Mouse (Mus musculus): ENCODE data around the gene Fam193a.

Gene Fam193a

GRCm38 (mm10) chr5:34466079-34466478, 96.3 kb downstream of the Fam193a start:
- DNase-seq, result no peak

GRCm38 (mm10) chr5:34466648-34467047, 96.9 kb downstream of the Fam193a start:
- no peak for DNase-seq

- no peak for DNase-seq
Measured at GRCm38 (mm10) chr5:34468039-34468775, 98.5 kb downstream of the Fam193a start.

DNA sequence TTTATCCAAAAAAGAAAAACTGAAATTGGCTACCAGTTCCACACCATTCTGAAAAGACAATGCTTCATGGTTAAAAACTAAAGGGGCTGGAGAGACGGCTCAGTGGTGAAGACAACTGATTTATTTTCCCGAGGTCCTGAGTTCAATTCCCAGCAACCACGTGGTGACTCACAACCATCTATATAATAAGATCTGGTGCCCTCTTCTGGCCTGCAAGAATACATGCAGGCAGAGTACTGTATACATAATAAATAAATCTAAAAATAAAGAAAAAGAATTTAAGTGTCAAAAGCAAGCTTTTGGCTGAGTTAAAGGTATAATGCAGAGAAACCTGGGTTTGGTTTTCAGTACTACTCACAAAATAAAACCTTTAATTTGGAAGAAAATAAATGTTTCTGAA, 111.2 kb downstream of the Fam193a start:
- DNase-seq, result no peak

- no peak for DNase-seq
Measured at GRCm38 (mm10) chr5:34485731-34486130, 116.0 kb downstream of the Fam193a start.

- DNase-seq, result peak; percentile 24 to 50
Measured at GRCm38 (mm10) chr5:34487320-34488090, 117.8 kb downstream of the Fam193a start.

DNA sequence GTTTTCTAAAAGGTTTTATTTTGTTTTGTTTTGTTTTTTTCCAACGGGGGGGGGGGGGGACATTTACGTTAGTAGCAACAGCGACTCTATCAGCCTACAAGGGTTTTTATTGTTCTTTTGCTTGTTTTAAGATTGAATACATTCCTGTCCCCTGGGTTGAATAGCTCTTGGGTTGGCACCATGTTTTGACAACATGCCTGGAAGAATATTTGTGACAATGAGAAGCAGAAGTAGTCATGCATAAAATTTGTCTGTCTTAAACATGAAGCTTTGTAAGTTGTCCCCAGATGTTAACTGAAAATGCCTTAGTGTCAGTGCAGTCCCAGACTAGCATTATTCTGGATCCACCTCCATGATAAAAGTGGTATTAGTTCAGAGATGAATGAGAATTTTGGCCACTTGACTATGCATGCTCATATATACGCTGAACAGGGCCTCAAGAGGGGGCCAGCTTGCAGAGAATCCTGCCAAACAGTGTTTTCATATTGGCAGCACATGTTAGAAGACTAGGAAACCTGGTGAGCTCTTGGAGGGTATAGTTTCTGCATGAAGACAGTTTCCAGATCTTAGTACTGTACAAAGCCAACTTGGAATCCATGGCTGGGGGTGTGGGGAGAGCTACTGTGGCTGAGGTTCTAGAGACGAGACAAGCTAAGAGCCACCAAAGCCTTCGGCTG, 119.1 kb downstream of the Fam193a start:
- no peak for DNase-seq

- DNase-seq, result no peak
Measured at GRCm38 (mm10) chr5:34489418-34489787, 119.7 kb downstream of the Fam193a start.

GRCm38 (mm10) chr5:34496745-34497144, 127.0 kb downstream of the Fam193a start:
- no peak for DNase-seq

- DNase-seq, result no peak
Measured at GRCm38 (mm10) chr5:34500886-34501285, 131.2 kb downstream of the Fam193a start.

GRCm38 (mm10) chr5:34501588-34501987, 131.9 kb downstream of the Fam193a start:
- DNase-seq, result no peak

- no peak for DNase-seq
Measured at GRCm38 (mm10) chr5:34502411-34502810, 132.7 kb downstream of the Fam193a start.

DNA sequence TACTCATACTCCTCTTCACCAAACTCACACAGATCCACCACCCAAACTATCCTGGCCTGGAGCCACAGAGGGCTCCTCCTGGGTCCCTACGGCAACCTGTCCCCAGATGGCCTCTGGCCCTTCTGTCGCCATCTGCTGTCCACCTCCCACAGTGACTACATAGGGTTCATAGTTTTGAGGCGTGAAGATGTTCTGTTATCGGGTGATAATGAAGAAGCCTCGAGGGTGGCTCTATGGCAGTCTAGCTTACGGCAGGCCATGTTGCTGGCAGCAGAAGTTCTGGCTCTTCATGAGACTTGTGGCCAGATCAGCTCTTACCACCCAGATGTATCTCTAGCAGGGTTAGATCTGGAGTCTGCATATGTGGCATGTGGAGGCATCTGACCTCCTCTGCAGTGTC, 133.1 kb downstream of the Fam193a start:
- DNase-seq, result no peak

- no peak for DNase-seq
Measured at GRCm38 (mm10) chr5:34512486-34512885, 142.8 kb downstream of the Fam193a start.

DNA sequence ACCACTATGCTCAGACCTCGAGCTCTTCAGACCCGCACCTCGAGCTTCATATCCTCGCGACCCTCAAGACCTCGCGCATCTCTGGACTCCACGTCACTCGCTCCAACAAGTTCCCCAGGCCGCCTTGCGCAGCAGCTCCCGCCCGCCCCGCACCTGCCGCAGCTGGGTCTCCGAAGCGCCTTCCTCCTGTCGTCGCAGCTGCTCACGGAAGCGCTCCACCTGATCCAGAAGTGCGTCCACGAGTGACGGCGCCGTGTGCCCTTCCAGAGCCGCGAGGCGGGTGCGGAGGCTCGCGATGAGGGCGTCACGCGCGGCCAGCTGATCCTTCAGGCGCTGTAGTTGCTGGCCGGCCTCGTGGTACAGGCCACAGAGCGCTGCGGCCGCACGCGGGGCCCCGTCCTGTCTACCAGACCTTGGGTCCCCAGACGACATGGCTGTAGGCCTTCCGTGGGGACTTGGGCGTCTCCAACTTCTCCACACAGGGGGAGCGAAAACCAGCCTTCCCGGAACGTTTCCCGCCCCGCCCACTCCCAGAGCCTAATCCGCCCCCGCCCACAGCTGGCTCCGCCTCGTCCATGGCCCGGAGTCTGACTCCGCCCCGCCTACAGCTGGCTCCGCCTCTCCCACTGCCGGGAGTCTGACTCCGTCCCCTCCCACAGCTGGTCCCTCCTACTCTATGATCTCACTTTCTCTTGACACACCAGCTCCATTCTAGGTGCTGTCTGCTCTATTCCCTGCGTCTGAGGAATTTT, 143.9 kb downstream of the Fam193a start, which contains the start of gene Tnip2:
Gene Tnip2, minus strand, starts transcription at position 526 of the 752 bp plus-strand sequence.
- DNase-seq, result peak; percentile 97 to 98

GRCm38 (mm10) chr5:34514218-34514566, 144.5 kb downstream of the Fam193a start:
- DNase-seq, result no peak

GRCm38 (mm10) chr5:34515096-34515495, 145.4 kb downstream of the Fam193a start:
- no peak for DNase-seq

DNA sequence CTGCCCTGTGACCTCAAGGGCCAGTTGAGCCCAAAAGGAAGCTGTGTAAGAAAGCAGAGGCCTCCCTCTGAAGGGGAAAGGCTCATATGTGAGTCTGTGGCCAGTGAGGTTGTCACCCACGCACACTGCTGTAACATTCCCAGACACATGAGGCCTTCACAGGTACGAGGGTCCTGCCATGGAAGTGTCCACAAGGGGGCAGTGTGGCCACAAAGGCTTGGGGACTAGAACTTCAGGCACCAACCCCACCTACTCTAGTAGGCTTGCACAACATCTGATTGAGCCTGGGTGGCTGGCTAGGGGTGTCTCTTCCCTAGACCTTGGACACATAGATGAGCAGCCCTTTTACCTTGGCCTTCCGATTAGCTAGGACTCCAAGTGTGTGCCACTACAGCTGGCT, 148.2 kb downstream of the Fam193a start:
- DNase-seq, result peak; percentile 81 to 87

- DNase-seq, result no peak
Measured at GRCm38 (mm10) chr5:34519389-34519910, 149.7 kb downstream of the Fam193a start.

DNA sequence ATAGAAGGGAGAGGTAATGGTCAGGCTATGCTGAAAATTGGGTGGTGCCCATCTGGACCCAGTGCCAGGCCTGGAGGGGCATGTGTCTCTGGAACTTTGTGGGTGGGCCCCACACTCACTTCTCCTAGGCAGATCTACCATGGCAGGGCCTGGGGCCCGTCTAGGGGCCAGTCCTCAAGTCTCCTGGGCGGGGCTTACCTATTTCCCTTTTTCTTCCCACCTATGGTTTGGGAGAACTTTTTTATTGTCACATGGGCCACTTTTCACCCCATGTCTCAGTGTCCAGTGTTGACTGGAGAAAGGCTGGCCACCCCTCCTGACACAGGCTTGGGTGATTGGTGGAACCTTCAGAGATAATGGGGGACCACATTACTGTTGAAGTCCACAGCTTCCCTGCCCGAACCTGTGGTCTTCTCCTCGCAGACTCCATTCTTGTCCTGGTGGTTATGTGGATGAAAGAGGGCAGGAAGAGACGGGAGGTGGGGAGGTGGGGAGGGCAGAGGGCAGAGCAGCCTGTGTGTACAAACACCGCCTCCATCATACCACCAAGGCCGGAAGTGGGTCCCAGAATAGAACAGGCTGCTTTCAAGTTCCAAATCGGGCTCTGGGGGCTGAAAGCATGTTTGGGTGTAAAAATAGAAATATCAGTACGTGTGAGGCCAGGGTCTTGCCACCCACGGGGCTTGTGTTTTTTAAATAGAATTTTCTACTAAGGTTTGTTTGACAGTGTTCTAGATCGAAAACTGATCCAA, 150.9 kb downstream of the Fam193a start:
- peak; percentile 47 to 51 for DNase-seq

GRCm38 (mm10) chr5:34521337-34521736, 151.6 kb downstream of the Fam193a start:
- no peak for DNase-seq

DNA sequence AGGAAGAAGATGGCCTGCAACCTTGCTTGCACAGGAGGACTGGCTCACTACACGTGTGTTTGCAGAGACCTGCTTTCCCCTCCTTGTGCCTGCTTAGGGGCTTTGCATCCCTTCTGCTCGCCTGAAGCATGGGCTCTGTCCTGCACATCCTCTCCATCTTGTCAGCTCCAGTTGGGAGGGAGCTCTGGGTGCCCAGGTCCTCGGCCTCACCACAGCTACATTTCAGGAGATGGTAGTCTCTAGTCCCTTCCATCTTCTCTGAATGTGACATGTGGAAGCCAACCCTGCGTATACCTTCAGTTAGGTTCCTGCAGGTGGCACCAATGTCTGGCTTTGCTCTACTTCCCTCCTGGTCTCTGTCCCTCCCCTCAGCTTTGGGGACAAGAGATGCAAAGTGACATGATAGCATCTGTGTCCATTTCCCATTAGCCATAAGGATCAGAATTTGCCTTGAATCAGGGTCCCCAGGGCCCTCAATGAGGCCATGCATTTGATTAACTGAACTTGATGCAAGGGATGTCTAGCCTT, 154.3 kb downstream of the Fam193a start:
- no peak for DNase-seq

Data from lung, postnatal 4 days (tissue).